Mouse (Mus musculus) thymus, adult 2 months (tissue): Measurements from ENCODE around the gene Mlxipl. TPM values are rescaled to one million over a fixed set of nuclear protein-coding genes. Genes with fewer than 3 reads are reported as not detected.
A peak's percentile ranks its signal among the peaks of the same experiment; 100 is the strongest.

Experiments
- DNase-seq: peaks from one replicate; pipeline ENCODE4 v3.0.0; 2021
- H3K27ac ChIP-seq: fragments of 200-500 bp; 2 replicates; pipeline ENCODE4 v1.5.1; 2012; ENCODE audit warnings: low read length, control low read depth; ENCODE audit not compliant: control insufficient read depth, insufficient read depth
- H3K27me3 ChIP-seq: fragments of 200-500 bp; 2 replicates; pipeline ENCODE4 v1.6.1; 2012; ENCODE audit warnings: mild to moderate bottlenecking, low read length, moderate library complexity, mixed read lengths; ENCODE audit not compliant: control insufficient read depth, insufficient read depth
- H3K36me3 ChIP-seq: fragments of 200-500 bp; 2 replicates; pipeline ENCODE4 v1.6.1; 2012; ENCODE audit warnings: mild to moderate bottlenecking, low read length, moderate library complexity; ENCODE audit not compliant: control insufficient read depth, insufficient read depth
- H3K4me1 ChIP-seq: fragments of 200-500 bp; replicated peaks from 2 replicates; pipeline ENCODE4 v1.6.1; 2012; ENCODE audit warnings: low read length; ENCODE audit not compliant: control insufficient read depth, insufficient read depth
- H3K4me3 ChIP-seq: fragments of 200-500 bp; 2 replicates; pipeline ENCODE4 v1.5.1; 2012; ENCODE audit warnings: mild to moderate bottlenecking, low read length, control low read depth, moderate library complexity; ENCODE audit not compliant: control insufficient read depth, insufficient read depth
- CTCF ChIP-seq: fragments of 200-500 bp; IDR thresholded peaks from 2 replicates; pipeline ENCODE4 v1.5.1; 2012; ENCODE audit warnings: mild to moderate bottlenecking, control low read depth, low read length, moderate library complexity, borderline replicate concordance; ENCODE audit not compliant: control insufficient read depth, poor library complexity, insufficient read depth; ENCODE audit errors: extremely low read depth
- POLR2A ChIP-seq: fragments of 200-500 bp; IDR thresholded peaks from 2 replicates; pipeline ENCODE4 v1.6.1; 2012; ENCODE audit warnings: mild to moderate bottlenecking, low read length, control low read depth, moderate library complexity; ENCODE audit not compliant: control insufficient read depth, poor library complexity, insufficient read depth; ENCODE audit errors: extremely low read depth
- WGBS: fragments of 180-500 bp; shearing (Covaris S2); methylation state at CpG from one replicate; pipeline ENCODE4 v1.1.7; 2018; 5-methylcytosine and 5-hydroxymethylcytosine counted together
- polyA plus RNA-seq: library from polyadenylated mRNA; depleted of rRNA; stranded (reverse); fragments of >200 nt; gene quantifications from 2 replicates; pipeline ENCODE4 v1.2.3, GENCODE M21; 2012

Gene Mlxipl
- polyA plus RNA-seq, 1 experiment, result 22.5 TPM

DNA sequence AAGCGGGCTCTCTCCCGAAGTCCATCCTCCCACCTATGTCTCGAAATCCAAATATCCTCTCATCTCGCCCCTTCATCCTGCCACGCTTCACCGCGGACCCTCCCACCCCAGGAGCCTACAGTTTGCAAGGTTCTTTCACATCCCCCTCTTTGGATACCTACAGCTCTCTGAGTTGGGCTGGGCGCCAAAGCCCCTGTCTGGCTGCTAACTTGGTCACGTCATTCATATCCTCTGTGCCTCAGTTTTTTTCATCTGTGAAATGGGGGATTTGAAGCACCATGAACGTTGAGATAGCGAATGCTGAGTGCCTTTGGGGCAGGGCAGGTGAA, 11.2 kb upstream of the Mlxipl start:
- 5% methylated on average over 11 of the region's 11 CpGs for WGBS
- TF ChIP-seq CTCF (no peak), POLR2A (no peak)
- DNase-seq, result no peak
- H3K4me1 ChIP-seq, result peaks cover 8% of the 10 kb centered on the region
- H3K36me3 ChIP-seq, result no peaks in the 10 kb centered on the region
- H3K4me3 ChIP-seq, result peak overlapping the region; percentile 15; the same call in 1 of the 2 replicates
- no peaks in the 10 kb centered on the region; the same call in 1 of the 2 replicates for H3K27me3 ChIP-seq
- no peak overlapping the region for H3K27ac ChIP-seq

DNA sequence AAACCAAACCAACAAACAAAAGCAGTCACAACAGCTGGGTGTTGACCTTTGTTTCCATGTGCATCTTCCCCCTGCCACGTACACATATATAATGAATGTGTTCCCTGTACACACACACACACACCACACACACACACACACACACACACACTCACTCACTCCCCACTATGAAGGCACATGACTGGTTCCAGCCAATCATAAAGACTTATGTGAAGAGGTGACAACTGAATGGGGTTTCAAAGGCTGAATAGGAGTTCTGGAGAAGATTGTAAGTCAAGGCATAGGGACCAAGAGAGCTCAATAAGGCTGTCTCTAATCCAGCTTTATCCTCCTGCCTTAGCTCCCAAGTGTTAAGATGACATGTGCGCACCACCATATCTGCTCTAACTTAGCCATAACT, 10.1 kb upstream of the Mlxipl start:
- Histone ChIP-seq H3K36me3 (no peaks in the 10 kb centered on the region), H3K27ac (no peak overlapping the region), H3K4me3 (no peak overlapping the region), H3K4me1 (peaks cover 8% of the 10 kb centered on the region), H3K27me3 (no peaks in the 10 kb centered on the region; the same call in 1 of the 2 replicates)
- no peak for DNase-seq
- no peak for TF ChIP-seq CTCF
- TF ChIP-seq POLR2A, result no peak
- WGBS, result 96% methylated on average over 2 of the region's 2 CpGs

DNA sequence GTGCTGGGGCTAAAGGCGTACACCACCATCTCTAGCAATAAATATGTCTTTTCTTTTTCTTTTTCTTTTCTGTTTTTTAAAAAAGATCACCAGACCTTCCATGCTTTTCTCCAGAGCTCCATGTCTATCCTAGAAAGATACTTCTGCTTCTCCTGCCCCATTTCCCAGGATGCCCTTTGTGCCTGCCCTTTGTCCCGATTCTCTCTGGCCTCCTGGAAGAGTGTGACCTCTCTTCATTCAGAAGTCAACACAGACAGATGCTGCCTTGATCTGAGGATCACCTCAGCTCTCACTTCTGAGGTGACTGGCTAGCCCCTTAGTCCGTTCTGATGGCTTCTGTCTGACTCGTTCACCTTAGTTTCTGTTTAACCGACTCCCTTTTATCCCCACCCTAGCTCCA, 9.2 kb upstream of the Mlxipl start:
- no peak for DNase-seq
- WGBS, result 88% methylated on average over 5 of the region's 5 CpGs
- no peak overlapping the region for H3K27ac ChIP-seq
- no peaks in the 10 kb centered on the region; the same call in 1 of the 2 replicates for H3K27me3 ChIP-seq
- H3K36me3 ChIP-seq, result no peaks in the 10 kb centered on the region
- peaks cover 8% of the 10 kb centered on the region for H3K4me1 ChIP-seq
- no peak overlapping the region for H3K4me3 ChIP-seq
- TF ChIP-seq CTCF (no peak), POLR2A (no peak)

DNA sequence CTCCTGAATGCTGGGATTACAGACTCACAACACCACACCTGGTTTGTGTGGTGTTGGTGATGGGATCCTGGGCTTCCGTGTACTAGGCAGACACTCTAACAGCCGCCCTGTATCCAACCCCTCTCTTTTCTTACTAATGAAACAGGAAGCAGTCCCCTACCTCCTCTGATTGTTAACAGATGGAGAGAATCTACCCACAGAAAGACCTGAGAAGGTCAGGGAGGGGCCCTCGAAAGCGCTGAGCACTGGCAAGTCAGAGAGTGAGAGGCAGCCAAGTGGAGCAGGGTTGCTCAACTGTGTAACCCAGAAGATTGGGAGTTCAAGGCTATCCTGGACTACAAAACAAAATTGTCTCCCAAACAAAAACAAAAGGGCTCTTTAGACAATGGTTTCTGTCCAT, 2.8 kb upstream of the Mlxipl start:
- no peak for DNase-seq
- WGBS, result 59% methylated on average over 4 of the region's 4 CpGs
- H3K27me3 ChIP-seq, result peaks cover 4% of the 10 kb centered on the region; the same call in 1 of the 2 replicates
- no peaks in the 10 kb centered on the region for H3K36me3 ChIP-seq
- H3K4me1 ChIP-seq, result no peaks in the 10 kb centered on the region
- no peak overlapping the region for H3K27ac ChIP-seq
- H3K4me3 ChIP-seq, result no peak overlapping the region
- TF ChIP-seq CTCF (no peak), POLR2A (no peak)

DNA sequence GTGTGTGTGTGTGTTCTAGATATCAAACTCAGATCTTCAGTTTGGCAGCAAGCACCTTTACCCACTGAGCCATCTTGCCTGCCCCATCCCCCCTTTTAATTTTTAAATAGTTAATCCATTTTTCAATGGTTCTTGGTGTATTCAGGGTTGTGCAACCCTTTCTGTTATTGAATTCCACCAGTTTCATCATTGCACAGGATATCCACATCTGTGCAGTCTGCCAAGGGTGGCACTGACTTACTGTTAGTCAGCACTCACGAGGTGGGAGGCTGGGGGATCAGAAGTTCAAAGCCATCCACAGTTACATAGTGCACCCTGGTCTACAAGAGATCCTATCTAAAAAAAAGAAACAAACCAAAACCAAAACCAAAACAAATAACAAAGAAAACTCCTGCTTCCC, 11.3 kb downstream of the Mlxipl start:
- H3K36me3 ChIP-seq, result no peaks in the 10 kb centered on the region
- H3K27ac ChIP-seq, result no peak overlapping the region
- 26% methylated on average over 1 of the region's 1 CpGs for WGBS
- no peaks in the 10 kb centered on the region for H3K4me1 ChIP-seq
- TF ChIP-seq CTCF (no peak), POLR2A (no peak)
- no peaks in the 10 kb centered on the region for H3K27me3 ChIP-seq
- H3K4me3 ChIP-seq, result no peak overlapping the region
- no peak for DNase-seq

DNA sequence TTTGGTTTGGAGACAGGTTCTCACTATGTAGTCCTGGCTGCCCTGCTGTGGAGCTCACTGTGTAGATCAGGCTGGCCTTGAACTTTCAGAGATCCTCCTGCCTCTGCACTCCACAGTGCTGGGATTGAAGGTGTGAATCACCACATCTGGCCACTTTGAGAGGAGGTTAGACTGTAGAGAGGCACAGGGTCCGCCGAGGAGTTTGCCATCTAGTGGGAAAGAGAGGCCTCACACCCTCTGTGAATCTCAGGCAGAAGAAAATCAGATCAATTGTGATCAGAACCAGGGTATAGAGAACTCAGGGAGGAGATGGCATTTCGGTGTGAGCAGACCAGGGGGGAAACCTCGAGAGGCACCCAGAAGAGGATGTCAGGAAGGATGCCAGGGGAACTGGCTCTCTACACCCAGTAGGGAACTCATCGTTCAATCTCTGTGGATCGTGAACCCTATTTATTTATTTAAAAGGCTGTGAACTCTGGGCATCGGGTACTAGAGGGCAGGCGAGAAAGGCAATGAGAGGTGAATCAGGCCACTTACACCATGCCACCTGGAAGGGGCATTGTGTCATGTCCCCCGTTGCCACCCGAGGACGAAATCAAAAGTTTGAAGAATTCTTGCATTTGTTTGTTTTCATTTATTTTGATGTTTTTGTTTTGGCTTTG, 14.4 kb downstream of the Mlxipl start:
- no peaks in the 10 kb centered on the region for H3K36me3 ChIP-seq
- 60% methylated on average over 11 of the region's 11 CpGs for WGBS
- peaks cover 9% of the 10 kb centered on the region; the same call in 1 of the 2 replicates for H3K27me3 ChIP-seq
- DNase-seq, result no peak
- H3K4me3 ChIP-seq, result no peak overlapping the region
- no peak for TF ChIP-seq POLR2A
- TF ChIP-seq CTCF, result no peak
- no peak overlapping the region for H3K27ac ChIP-seq
- peaks cover 10% of the 10 kb centered on the region for H3K4me1 ChIP-seq
